Mouse (Mus musculus) MEL (cell line): ENCODE data around the gene Foxc2. TPM values are rescaled to one million over a fixed set of nuclear protein-coding genes. Genes with fewer than 3 reads are reported as not detected.
A peak's percentile ranks its signal among the peaks of the same experiment; 100 is the strongest.

ENCODE experiments used
- DNase-seq: peaks from one replicate; pipeline ENCODE4 v3.0.0; 2011; ENCODE audit warnings: low read depth, low spot score
- H3K27ac ChIP-seq: 2 replicates; pipeline ENCODE4 v1.5.1; 2012; ENCODE audit warnings: low read depth, mild to moderate bottlenecking, control low read depth, low read length, moderate library complexity; ENCODE audit not compliant: control insufficient read depth
- H3K27me3 ChIP-seq, 2 experiments: fragments of 150-350 bp in 1 of 2; sonication (generic) in 1 of 2; 2 replicates each; pipeline ENCODE4 v1.6.1; 2012; ENCODE audit warnings: low read length in 2 of 2, mild to moderate bottlenecking in 2 of 2, improper control_type of control experiment in 1 of 2, moderate library complexity in 1 of 2; ENCODE audit not compliant: insufficient read depth in 2 of 2, control insufficient read depth in 1 of 2
- H3K36me3 ChIP-seq, 2 experiments: 2 replicates each; pipeline ENCODE4 v1.6.1; 2012 to 2014; ENCODE audit warnings: low read length in 2 of 2, improper control_type of control experiment in 1 of 2, inconsistent platforms in 1 of 2, mild to moderate bottlenecking in 1 of 2; ENCODE audit not compliant: insufficient read depth in 2 of 2, control insufficient read depth in 1 of 2
- H3K4me1 ChIP-seq, 2 experiments: fragments of 150-350 bp in 1 of 2; sonication (generic) in 1 of 2; 2 replicates each; pipeline ENCODE4 v1.6.1; 2012; ENCODE audit warnings: low read length in 2 of 2, improper control_type of control experiment in 1 of 2, mild to moderate bottlenecking in 1 of 2; ENCODE audit not compliant: insufficient read depth in 2 of 2, control insufficient read depth in 1 of 2
- H3K4me3 ChIP-seq, 2 experiments: fragments of 150-350 bp in 1 of 2; sonication (generic) in 1 of 2; 2 replicates each; pipeline ENCODE4 v1.5.1; 2012; ENCODE audit warnings: low read depth in 2 of 2, low read length in 2 of 2, mild to moderate bottlenecking in 2 of 2, moderate library complexity in 2 of 2, control low read depth in 1 of 2, improper control_type of control experiment in 1 of 2; ENCODE audit not compliant: control insufficient read depth in 1 of 2, insufficient read depth in 1 of 2
- H3K79me2 ChIP-seq: 2 replicates; pipeline ENCODE4 v1.6.1; 2012; ENCODE audit warnings: mild to moderate bottlenecking, low read length, moderate library complexity; ENCODE audit not compliant: control insufficient read depth, poor library complexity, insufficient read depth
- H3K9ac ChIP-seq: 2 replicates; pipeline ENCODE4 v1.6.1; 2012; ENCODE audit warnings: low read depth, mild to moderate bottlenecking, control low read depth, low read length, moderate library complexity; ENCODE audit not compliant: control insufficient read depth, poor library complexity, severe bottlenecking
- H3K9me3 ChIP-seq: fragments of 150-350 bp; sonication (generic); replicated peaks from 2 replicates; pipeline ENCODE4 v1.6.1; 2012; ENCODE audit warnings: mild to moderate bottlenecking, low read length, improper control_type of control experiment, moderate library complexity; ENCODE audit not compliant: insufficient read depth
- BHLHE40 ChIP-seq: IDR thresholded peaks from 2 replicates; pipeline ENCODE4 v1.6.1; 2012; ENCODE audit warnings: low read depth, mild to moderate bottlenecking, inconsistent platforms, low read length, improper control_type of control experiment, borderline replicate concordance
- CHD1 ChIP-seq: IDR thresholded peaks from 2 replicates; pipeline ENCODE4 v1.6.1; 2012; ENCODE audit warnings: low read depth, mild to moderate bottlenecking, inconsistent platforms, low read length, improper control_type of control experiment
- CHD2 ChIP-seq: IDR thresholded peaks from 2 replicates; pipeline ENCODE4 v1.6.1; 2011; ENCODE audit warnings: low read length, improper control_type of control experiment
- CTCF ChIP-seq, 3 experiments: IDR thresholded peaks in 2 of 3; conservative IDR thresholded peaks in 1 of 3; 2 replicates each; pipeline ENCODE4 v1.5.1; 2011 to 2012; ENCODE audit warnings: low read length in 3 of 3, low read depth in 2 of 3, mild to moderate bottlenecking in 2 of 3, improper control_type of control experiment in 1 of 3, inconsistent platforms in 1 of 3, mixed read lengths in 1 of 3, moderate library complexity in 1 of 3; ENCODE audit not compliant: control insufficient read depth in 1 of 3, insufficient read depth in 1 of 3, poor library complexity in 1 of 3, severe bottlenecking in 1 of 3
- E2F4 ChIP-seq: IDR thresholded peaks from 2 replicates; pipeline ENCODE4 v1.6.1; 2011; ENCODE audit warnings: low read depth, low read length, improper control_type of control experiment, borderline replicate concordance
- ELF1 ChIP-seq: IDR thresholded peaks from 2 replicates; pipeline ENCODE4 v1.6.1; 2014; ENCODE audit warnings: low read depth, mild to moderate bottlenecking, inconsistent platforms, low read length, improper control_type of control experiment, moderate library complexity
- ETS1 ChIP-seq: IDR thresholded peaks from 2 replicates; pipeline ENCODE4 v1.6.1; 2012; ENCODE audit warnings: low read depth, mild to moderate bottlenecking, inconsistent platforms, low read length, improper control_type of control experiment, moderate library complexity
- GATA1 ChIP-seq: IDR thresholded peaks from 2 replicates; pipeline ENCODE4 v1.6.1; 2011; ENCODE audit warnings: low read depth, low read length, improper control_type of control experiment
- HCFC1 ChIP-seq: IDR thresholded peaks from 2 replicates; pipeline ENCODE4 v1.6.1; 2012; ENCODE audit warnings: low read depth, mild to moderate bottlenecking, inconsistent platforms, low read length, improper control_type of control experiment, moderate library complexity
- KAT2A ChIP-seq: conservative IDR thresholded peaks from 2 replicates; pipeline ENCODE4 v1.6.1; 2012; ENCODE audit warnings: low read depth, low read length, improper control_type of control experiment, inconsistent platforms
- MAFK ChIP-seq: IDR thresholded peaks from 2 replicates; pipeline ENCODE4 v1.6.1; 2011; ENCODE audit warnings: low read depth, mild to moderate bottlenecking, low read length, improper control_type of control experiment, borderline replicate concordance
- MAZ ChIP-seq: IDR thresholded peaks from 2 replicates; pipeline ENCODE4 v1.6.1; 2012; ENCODE audit warnings: low read depth, mild to moderate bottlenecking, inconsistent platforms, low read length, improper control_type of control experiment
- MXI1 ChIP-seq: IDR thresholded peaks from 2 replicates; pipeline ENCODE4 v1.6.1; 2011; ENCODE audit warnings: mild to moderate bottlenecking, low read depth, low read length, improper control_type of control experiment
- NELFE ChIP-seq: IDR thresholded peaks from 2 replicates; pipeline ENCODE4 v1.6.1; 2011; ENCODE audit warnings: low read depth, low read length, improper control_type of control experiment
- NRF1 ChIP-seq: IDR thresholded peaks from 2 replicates; pipeline ENCODE4 v1.6.1; 2014; ENCODE audit warnings: low read depth, mild to moderate bottlenecking, inconsistent platforms, low read length, improper control_type of control experiment, moderate library complexity; ENCODE audit not compliant: poor library complexity, insufficient read depth, severe bottlenecking
- POLR2A ChIP-seq, 2 experiments: IDR thresholded peaks; 2 replicates each; pipeline ENCODE4 v1.6.1; 2011 to 2012; ENCODE audit warnings: low read length in 2 of 2, mild to moderate bottlenecking in 2 of 2, control low read depth in 1 of 2, improper control_type of control experiment in 1 of 2, low read depth in 1 of 2, moderate library complexity in 1 of 2; ENCODE audit not compliant: control insufficient read depth in 1 of 2, insufficient read depth in 1 of 2, poor library complexity in 1 of 2
- POLR2AphosphoS2 ChIP-seq: IDR thresholded peaks from 2 replicates; pipeline ENCODE4 v1.6.1; 2011; ENCODE audit warnings: low read length, improper control_type of control experiment
- POLR2AphosphoS5 ChIP-seq: IDR thresholded peaks from 2 replicates; pipeline ENCODE4 v1.6.1; 2012; ENCODE audit warnings: low read depth, borderline replicate concordance, mild to moderate bottlenecking, inconsistent platforms, low read length, moderate library complexity, mixed read lengths
- SIN3A ChIP-seq: IDR thresholded peaks from 2 replicates; pipeline ENCODE4 v1.6.1; 2012; ENCODE audit warnings: low read length, improper control_type of control experiment, inconsistent platforms
- TAL1 ChIP-seq: IDR thresholded peaks from 2 replicates; pipeline ENCODE4 v1.6.1; 2012; ENCODE audit warnings: mild to moderate bottlenecking, inconsistent platforms, low read length, moderate library complexity, mixed read lengths
- TBP ChIP-seq: IDR thresholded peaks from 2 replicates; pipeline ENCODE4 v1.8.0; 2011; ENCODE audit warnings: low read depth, low read length, improper control_type of control experiment
- TCF12 ChIP-seq: IDR thresholded peaks from 2 replicates; pipeline ENCODE4 v1.6.1; 2014; ENCODE audit warnings: low read depth, mild to moderate bottlenecking, inconsistent platforms, low read length, improper control_type of control experiment, moderate library complexity
- UBTF ChIP-seq: IDR thresholded peaks from 2 replicates; pipeline ENCODE4 v1.6.1; 2012; ENCODE audit warnings: low read depth, mild to moderate bottlenecking, inconsistent platforms, low read length, improper control_type of control experiment, moderate library complexity, borderline replicate concordance; ENCODE audit not compliant: insufficient read depth
- USF1 ChIP-seq: IDR thresholded peaks from 2 replicates; pipeline ENCODE4 v1.6.1; 2014; ENCODE audit warnings: low read depth, mild to moderate bottlenecking, inconsistent platforms, low read length, improper control_type of control experiment, moderate library complexity
- ZC3H11A ChIP-seq: IDR thresholded peaks from 2 replicates; pipeline ENCODE4 v1.6.1; 2012; ENCODE audit warnings: low read depth, mild to moderate bottlenecking, inconsistent platforms, low read length, improper control_type of control experiment
- ZKSCAN1 ChIP-seq: IDR thresholded peaks from 2 replicates; pipeline ENCODE4 v1.6.1; 2012; ENCODE audit warnings: low read depth, mild to moderate bottlenecking, inconsistent platforms, low read length, improper control_type of control experiment, moderate library complexity
- ZMIZ1 ChIP-seq: IDR thresholded peaks from 2 replicates; pipeline ENCODE4 v1.6.1; 2012; ENCODE audit warnings: low read depth, mild to moderate bottlenecking, inconsistent platforms, low read length, improper control_type of control experiment, moderate library complexity
- polyA plus RNA-seq, 2 experiments: library from polyadenylated mRNA; stranded (reverse) in 1 of 2; unstranded in 1 of 2; fragments of >175 nt in 1 of 2; fragments of >200 nt in 1 of 2; gene quantifications; 2 replicates each; pipeline versions ENCODE4 v1.2.1 to v1.2.4; 2012; ENCODE audit warnings: low replicate concordance in 2 of 2, low read depth in 1 of 2; ENCODE audit not compliant: insufficient read length in 2 of 2, insufficient read depth in 1 of 2, missing spikeins in 1 of 2
- total RNA-seq: library from RNA; depleted of rRNA; stranded (reverse); fragments of 300-350 nt; gene quantifications from 2 replicates; pipeline ENCODE4 v1.2.3, GENCODE M21; 2012

The Foxc2 gene
- total and polyA plus RNA-seq, 3 experiments: 13.6 to 15.4 TPM; not detected in 1

GRCm38 (mm10) chr8:121107668-121108656 is 8.0 kb upstream of the Foxc2 start, which contains the start of gene Mthfsd:
Mthfsd (minus strand) TSS chr8:121108392.
- Histone ChIP-seq H3K9ac (peak within 1 kb of the TSS; percentile 78), H3K4me3 (peak within 1 kb of the TSS; percentile 79 to 95), H3K27ac (peak within 1 kb of the TSS; percentile 49), H3K4me1 (peaks cover 3 to 21% of the 10 kb centered on the region in 2 experiments; a peak in 3 of 4 replicates), H3K27me3 (no peaks in the 10 kb centered on the region), H3K79me2 (peaks cover 13% of the 10 kb centered on the region), H3K36me3 (peaks cover 0 to 13% of the 10 kb centered on the region in 2 experiments; a peak in 2 of 4 replicates), H3K9me3 (no peaks in the 10 kb centered on the region)
- TF ChIP-seq UBTF (0 out of 2 replicates have a peak, but pooled peaks have one; percentile 47), HCFC1 (peak; percentile 92), TAL1 (no peak), CHD2 (no peak), BHLHE40 (no peak), ETS1 (peak; percentile 44; the same call in 1 of the 2 replicates), KAT2A (peak; percentile 60; the same call in 1 of the 2 replicates), E2F4 (no peak), GATA1 (peak; percentile 49), ELF1 (0 out of 2 replicates have a peak, but pooled peaks have one; percentile 47), MAFK (no peak), SIN3A (peak; percentile 84), ZC3H11A (no peak), CHD1 (0 out of 2 replicates have a peak, but pooled peaks have one; percentile 35), CTCF (IDR thresholded peaks at IDR 0.05 in 2 of 3, conservative IDR thresholded peaks at IDR 0.05 in 1 of 3; ENCODE audit: control insufficient read depth in 1 of 3, insufficient read depth in 1 of 3, low read depth in 2 of 3, low read length in 3 of 3, poor library complexity in 1 of 3, severe bottlenecking in 1 of 3) (no peak), ZKSCAN1 (no peak), POLR2A (IDR thresholded peaks at IDR 0.05; ENCODE audit: control insufficient read depth in 1 of 2, insufficient read depth in 1 of 2, low read depth in 1 of 2, low read length in 2 of 2, poor library complexity in 1 of 2) (peak; percentile 87 to 99; a peak in 3 of 4 replicates), POLR2AphosphoS2 (peak; percentile 99), USF1 (0 out of 2 replicates have a peak, but pooled peaks have one; percentile 7), NRF1 (peak; percentile 99), TBP (peak; percentile 80), TCF12 (peak; percentile 72), MXI1 (peak; percentile 82), POLR2AphosphoS5 (peak; percentile 79; the same call in 1 of the 2 replicates), NELFE (peak; percentile 96), ZMIZ1 (peak; percentile 92), MAZ (peak; percentile 32; the same call in 1 of the 2 replicates)
- DNase-seq: peak; percentile 98
